Mouse (Mus musculus): ENCODE measurements at regions not wholly inside any gene's neighbourhood (a gene's known extent, or its start where the extent isn't known, plus 50 kb on each side); places are given as distances from the start of the nearest gene placed in this dataset.

DNA sequence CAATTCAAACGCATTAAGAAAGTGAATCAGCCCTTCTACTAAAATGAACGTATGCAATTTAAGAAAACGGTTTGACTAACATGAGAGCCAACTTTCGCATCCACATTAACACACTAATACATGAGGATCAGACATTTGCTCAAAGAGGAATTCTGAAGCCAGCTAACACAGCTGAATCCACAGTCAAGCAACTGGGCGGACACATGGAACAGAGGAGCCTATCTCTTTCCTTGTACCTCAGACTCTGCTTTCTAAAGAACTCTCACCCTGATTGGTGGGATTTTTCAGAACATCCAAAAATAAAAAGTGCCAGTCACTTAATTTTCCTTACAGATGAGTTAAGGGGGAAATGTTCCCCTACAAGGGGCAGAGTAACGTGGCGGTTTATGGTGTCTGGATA, 161.3 kb upstream of the Tas2r134 start:
- TF ChIP-seq HCFC1 (IDR thresholded peaks at IDR 0.05; ENCODE audit: borderline replicate concordance, insufficient read depth, low read length) (no peak), ZNF384 (IDR thresholded peaks at IDR 0.05; ENCODE audit: low read depth, low read length) (no peak), ZC3H11A (IDR thresholded peaks at IDR 0.05; ENCODE audit: borderline replicate concordance, low read depth, low read length) (no peak)

Data from ES-E14 (cell line).